In genomic region chr1:144272991-144273390, GRCm38 (mm10) we compare ENCODE assay signal across 28 mouse cellular contexts. TPM values are rescaled to one million over a fixed set of nuclear protein-coding genes. Genes with fewer than 3 reads are reported as not detected.
"Had no signal": no experiment of that assay in that cellular context is flagged by ENCODE, and none has a peak within 500 bp of the region (broad histone marks: within the 10 kb centered on the region; RNA-seq: fewer than 3 reads in every experiment).

No protein-coding gene starts in this region.

- H3K4me2 ChIP-seq: kidney, embryonic 15.5 days; limb, embryonic 13.5 days; liver, embryonic 12.5 days; liver, embryonic 15.5 days; midbrain, embryonic 13.5 days had no signal

- H3K27me3 ChIP-seq: kidney, embryonic 15.5 days; limb, embryonic 13.5 days; liver, embryonic 12.5 days; liver, embryonic 15.5 days; megakaryocyte, embryonic 14.5 days; midbrain, embryonic 13.5 days had no signal

- H3K36me3 ChIP-seq: kidney, embryonic 15.5 days; limb, embryonic 10.5 days; limb, embryonic 13.5 days; liver, embryonic 12.5 days; liver, embryonic 15.5 days; midbrain, embryonic 10.5 days; midbrain, embryonic 13.5 days had no signal

- H3K4me1 ChIP-seq: kidney, embryonic 15.5 days; limb, embryonic 10.5 days; limb, embryonic 13.5 days; liver, embryonic 12.5 days; liver, embryonic 15.5 days; midbrain, embryonic 10.5 days; midbrain, embryonic 13.5 days had no signal

- DNase-seq: kidney, adult 11 months; kidney, adult 8-10 months; kidney, postnatal 10 days; kidney, postnatal 4 days; layer of hippocampus, adult 9-11 months; liver; lung, adult 2 months; right cerebral cortex, postnatal 14 days; right cerebral cortex, postnatal 4 days; thymus, adult 2 months; thymus, postnatal 14 days; thymus, postnatal 4 days had no signal

- ATAC-seq: liver, embryonic 12.5 days; midbrain, embryonic 13.5 days had no signal

- H3K9ac ChIP-seq: kidney, embryonic 15.5 days; limb, embryonic 13.5 days; liver, embryonic 12.5 days; liver, embryonic 15.5 days; midbrain, embryonic 13.5 days had no signal

- H3K9me3 ChIP-seq: kidney, embryonic 15.5 days; limb, embryonic 10.5 days; limb, embryonic 13.5 days; liver, embryonic 12.5 days; liver, embryonic 15.5 days; midbrain, embryonic 10.5 days; midbrain, embryonic 13.5 days had no signal

- H3K27ac ChIP-seq: kidney, embryonic 15.5 days; layer of hippocampus, adult 2 months; limb, embryonic 10.5 days; limb, embryonic 13.5 days; liver, embryonic 12.5 days; liver, embryonic 15.5 days; macrophage; midbrain, embryonic 10.5 days; midbrain, embryonic 13.5 days; stomach, postnatal 0 days had no signal

- H3K4me3 ChIP-seq: kidney, embryonic 15.5 days; layer of hippocampus, adult 2 months; limb, embryonic 10.5 days; limb, embryonic 13.5 days; liver, embryonic 12.5 days; liver, embryonic 15.5 days; megakaryocyte, embryonic 14.5 days; midbrain, embryonic 10.5 days; midbrain, embryonic 13.5 days had no signal

RNA-seq across cellular contexts. Expression of gene Rgs1, which starts 23.9 kb away (rescaled TPM):
- total RNA-seq: layer of hippocampus, postnatal 25 days; left cerebral cortex, adult 18-20 months had no signal
- polyA plus RNA-seq: kidney, embryonic 15.5 days; limb, embryonic 10.5 days; midbrain, embryonic 10.5 days; midbrain, embryonic 13.5 days; neural tube, embryonic 11.5 days; neural tube, embryonic 14.5 days; stomach, embryonic 14.5 days had no signal
